Mouse (Mus musculus): ENCODE results near the gene Htr6.

Htr6 gene

GRCm38 (mm10) chr4:139043600-139043999, 31.8 kb downstream of the Htr6 start:
- no peak for DNase-seq

- DNase-seq = peak; percentile 23
Observed at GRCm38 (mm10) chr4:139042611-139043010, 32.8 kb downstream of the Htr6 start.

- DNase-seq = peak; percentile 90
Observed at GRCm38 (mm10) chr4:139040084-139040839, 35.1 kb downstream of the Htr6 start.

GRCm38 (mm10) chr4:139037795-139038607, 37.4 kb downstream of the Htr6 start:
- peak; percentile 77 for DNase-seq

GRCm38 (mm10) chr4:139035799-139036198, 39.6 kb downstream of the Htr6 start:
- no peak for DNase-seq

GRCm38 (mm10) chr4:139034942-139035341, 40.4 kb downstream of the Htr6 start:
- DNase-seq = no peak

- no peak for DNase-seq
Observed at GRCm38 (mm10) chr4:139034540-139034939, 40.8 kb downstream of the Htr6 start.

GRCm38 (mm10) chr4:139034010-139034367, 41.4 kb downstream of the Htr6 start:
- no peak for DNase-seq

- DNase-seq = no peak
Observed at GRCm38 (mm10) chr4:139033263-139034009, 41.9 kb downstream of the Htr6 start.

GRCm38 (mm10) chr4:139032521-139032920, 42.8 kb downstream of the Htr6 start:
- DNase-seq = no peak

GRCm38 (mm10) chr4:139030675-139031074, 44.7 kb downstream of the Htr6 start:
- no peak for DNase-seq

GRCm38 (mm10) chr4:139024379-139024778, 51.0 kb downstream of the Htr6 start:
- DNase-seq = no peak

- no peak for DNase-seq
Observed at GRCm38 (mm10) chr4:139020385-139020784, 55.0 kb downstream of the Htr6 start.

- DNase-seq = no peak
Observed at GRCm38 (mm10) chr4:139019413-139019812, 56.0 kb downstream of the Htr6 start.

- DNase-seq = no peak
Observed at GRCm38 (mm10) chr4:139018976-139019375, 56.4 kb downstream of the Htr6 start.

- no peak for DNase-seq
Observed at GRCm38 (mm10) chr4:139018388-139018787, 57.0 kb downstream of the Htr6 start.

- no peak for DNase-seq
Observed at GRCm38 (mm10) chr4:139014793-139015192, 60.6 kb downstream of the Htr6 start.

- no peak for DNase-seq
Observed at GRCm38 (mm10) chr4:139013281-139013680, 62.1 kb downstream of the Htr6 start.

- no peak for DNase-seq
Observed at GRCm38 (mm10) chr4:139011201-139011702, 64.1 kb downstream of the Htr6 start.

Measured in retina, postnatal 1 day (tissue).